Mouse (Mus musculus) liver, adult 2 months (tissue): Measurements from ENCODE around the gene Kcng3.

Experiments
- CTCF ChIP-seq: fragments of 200-500 bp; IDR thresholded peaks from 2 replicates; pipeline ENCODE4 v1.5.1; 2011; ENCODE audit warnings: low read depth, low read length, control low read depth
- POLR2A ChIP-seq: fragments of 200-500 bp; IDR thresholded peaks from 2 replicates; pipeline ENCODE4 v1.6.1; 2011; ENCODE audit warnings: low read length, control low read depth; ENCODE audit not compliant: insufficient read depth; ENCODE audit errors: extremely low read depth

DNA sequence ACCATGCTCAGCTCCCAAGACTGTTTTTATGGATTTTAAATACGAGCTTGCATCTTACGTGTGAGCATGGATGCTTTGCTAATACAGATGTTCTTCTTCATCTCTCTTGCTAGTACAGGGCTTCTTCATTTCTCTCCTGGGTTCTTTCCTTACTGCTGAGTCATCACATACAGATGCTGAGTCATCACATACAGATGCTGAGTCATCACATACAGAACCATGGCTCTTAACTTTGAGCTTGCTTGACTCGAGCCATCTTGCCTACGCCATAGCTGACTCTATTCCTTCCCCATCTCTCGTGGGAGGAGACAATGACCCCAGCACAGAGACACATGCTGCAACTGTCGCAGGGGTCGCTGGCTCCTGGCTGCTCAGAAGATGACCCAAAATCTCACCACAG is 76.7 kb downstream of the Kcng3 start:
- TF ChIP-seq CTCF (no peak), POLR2A (no peak)
